Mouse (Mus musculus): Measurements from ENCODE around the gene Pip5k1c. TPM values are rescaled to one million over a fixed set of nuclear protein-coding genes. Genes with fewer than 3 reads are reported as not detected.
A peak's percentile ranks its signal among the peaks of the same experiment; 100 is the strongest.

Pip5k1c gene
- total RNA-seq, 2 experiments from 2014 or later: 37.6 to 40.4 TPM

DNA sequence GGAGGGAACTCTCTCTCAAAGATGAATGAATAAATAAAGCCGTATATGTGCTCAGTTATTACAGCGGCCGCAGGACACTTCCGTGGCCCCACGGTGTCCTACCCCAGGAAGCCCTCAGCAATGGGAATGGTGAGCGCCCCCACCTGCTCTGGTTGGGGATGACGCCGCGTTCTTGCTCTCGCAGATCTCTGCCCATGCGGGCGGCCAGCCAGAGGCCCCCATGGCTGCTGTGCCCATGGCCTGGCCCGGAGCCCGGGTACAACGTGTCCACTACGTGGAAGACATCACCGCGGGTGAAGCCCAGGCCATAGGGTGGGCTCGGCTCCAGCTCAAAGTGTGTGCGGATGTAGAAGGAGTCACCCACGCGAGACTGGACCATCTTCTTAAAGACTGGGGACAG lies 15.1 kb upstream of the Pip5k1c start:
- DNase-seq (ENCODE audit: low spot score in 2 of 2): no peak

DNA sequence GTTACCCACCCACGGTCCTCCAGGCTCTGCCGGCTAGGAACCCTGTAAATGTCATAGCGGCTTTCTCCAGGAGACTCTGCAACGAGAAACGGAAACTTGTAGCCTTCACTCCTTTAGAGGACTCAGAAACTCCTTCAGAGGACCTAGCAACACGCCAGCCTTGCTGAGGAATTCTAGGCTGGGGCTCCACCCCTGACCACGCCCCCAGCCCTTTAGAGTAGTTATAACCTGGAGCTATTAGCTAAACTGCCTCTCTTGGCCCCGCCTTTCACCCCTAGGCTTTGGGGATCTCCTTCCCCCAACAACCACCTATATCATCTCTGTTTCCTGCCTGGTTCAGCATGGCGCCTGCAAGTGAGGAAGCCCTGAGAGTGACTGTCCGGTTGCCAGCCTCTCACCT lies 13.3 kb upstream of the Pip5k1c start:
- DNase-seq (ENCODE audit: low spot score in 2 of 2): no peak

DNA sequence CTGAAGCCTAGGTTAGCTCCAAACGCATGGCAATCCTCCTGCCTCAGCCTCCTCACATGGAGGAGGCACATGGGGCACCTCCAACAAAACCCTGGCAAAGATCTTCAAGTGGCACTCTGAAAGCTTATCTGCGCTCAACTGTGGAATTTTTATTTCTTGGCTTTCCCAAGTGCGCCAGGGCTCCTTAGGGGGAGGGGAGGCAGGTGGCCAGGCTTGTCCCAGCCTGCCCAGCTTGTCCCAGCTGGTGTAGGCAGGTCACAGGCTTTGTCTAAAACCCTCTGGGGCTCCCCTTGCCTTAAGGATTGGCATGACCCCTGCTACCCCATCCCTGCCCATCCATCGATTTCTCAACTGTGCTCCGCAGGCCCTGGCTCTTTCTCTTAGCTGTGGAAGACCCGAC lies 8.6 kb upstream of the Pip5k1c start:
- no peak for DNase-seq (ENCODE audit: low spot score in 2 of 2)

DNA sequence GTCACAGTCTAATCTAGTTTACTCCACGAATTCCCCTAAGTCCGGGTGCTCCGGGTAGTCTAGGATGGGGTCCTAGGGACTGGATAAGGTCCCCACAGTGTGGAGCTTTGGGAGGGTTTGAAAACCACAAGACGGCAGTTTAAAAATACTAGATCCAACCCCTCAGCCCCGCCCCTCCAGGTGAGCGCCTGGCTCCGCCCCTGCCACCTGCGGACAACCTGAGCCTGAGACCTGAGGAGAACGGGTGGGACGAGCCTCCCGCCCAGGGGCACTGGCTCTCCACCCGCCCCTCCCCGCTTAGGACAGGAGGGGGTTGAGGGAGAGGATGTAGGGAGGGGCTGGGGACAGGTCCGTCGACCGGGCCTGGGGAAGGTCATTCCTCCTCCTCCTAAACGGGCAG lies 8.0 kb upstream of the Pip5k1c start:
- no peak for DNase-seq (ENCODE audit: low spot score in 2 of 2)

DNA sequence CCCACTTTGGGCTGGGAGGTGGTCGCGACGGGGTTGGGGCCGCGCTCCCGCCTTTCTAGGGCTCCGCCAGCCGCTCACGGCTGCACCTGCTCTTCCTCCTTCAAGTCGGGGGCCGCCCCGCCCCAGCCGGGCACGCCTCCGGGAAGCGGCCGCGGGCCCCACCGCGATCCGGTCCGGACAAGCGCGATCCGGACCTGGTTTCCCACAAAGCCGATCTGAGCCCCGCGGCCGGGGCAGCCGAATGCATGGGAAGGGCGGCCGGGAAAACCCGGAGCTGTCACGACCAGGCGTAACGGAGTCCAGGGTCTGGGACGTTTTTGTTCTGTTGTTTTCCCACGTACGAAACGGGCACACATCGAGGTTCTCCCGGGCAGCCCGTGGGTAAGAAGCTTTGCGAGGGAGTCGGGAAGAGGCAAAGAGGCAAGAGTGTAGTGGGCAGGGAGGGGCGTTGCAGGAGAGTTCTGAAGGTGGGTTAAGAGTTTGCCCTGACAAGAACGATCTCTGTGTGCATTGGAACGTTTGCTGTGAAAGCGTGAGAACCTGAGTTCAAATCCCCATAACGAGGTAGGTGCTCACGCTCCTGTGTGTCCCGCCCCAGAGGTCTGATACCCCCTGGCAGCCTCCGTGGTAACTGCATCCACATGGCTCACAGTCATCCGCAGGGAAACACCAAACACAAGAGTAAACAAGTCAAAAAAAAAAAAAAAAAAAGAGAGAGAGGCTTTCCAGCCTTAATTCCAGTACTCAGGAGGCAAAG lies 6.9 kb upstream of the Pip5k1c start:
- DNase-seq (ENCODE audit: low spot score in 2 of 2): peak; percentile 84 to 92

DNA sequence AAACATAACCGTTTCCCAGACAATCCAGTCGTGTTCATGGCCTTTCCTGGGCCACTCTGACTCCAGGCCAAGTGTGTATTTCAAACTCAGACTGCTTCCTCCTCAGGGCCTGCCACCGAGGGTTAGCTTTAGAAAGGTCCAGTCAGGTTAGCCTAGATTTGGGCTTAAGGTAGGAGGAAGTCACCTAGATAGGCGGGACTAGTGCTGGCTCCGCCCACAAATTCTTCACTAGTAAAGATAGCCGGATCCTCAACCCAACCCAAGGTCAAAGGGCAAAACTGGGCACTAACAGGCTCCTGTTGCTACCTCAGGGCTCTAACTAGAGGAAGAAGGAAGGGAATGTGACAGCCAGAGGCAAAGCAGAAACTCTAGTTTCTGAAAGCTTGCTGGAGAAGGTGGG lies 6.2 kb upstream of the Pip5k1c start:
- no peak for DNase-seq (ENCODE audit: low spot score in 2 of 2)

DNA sequence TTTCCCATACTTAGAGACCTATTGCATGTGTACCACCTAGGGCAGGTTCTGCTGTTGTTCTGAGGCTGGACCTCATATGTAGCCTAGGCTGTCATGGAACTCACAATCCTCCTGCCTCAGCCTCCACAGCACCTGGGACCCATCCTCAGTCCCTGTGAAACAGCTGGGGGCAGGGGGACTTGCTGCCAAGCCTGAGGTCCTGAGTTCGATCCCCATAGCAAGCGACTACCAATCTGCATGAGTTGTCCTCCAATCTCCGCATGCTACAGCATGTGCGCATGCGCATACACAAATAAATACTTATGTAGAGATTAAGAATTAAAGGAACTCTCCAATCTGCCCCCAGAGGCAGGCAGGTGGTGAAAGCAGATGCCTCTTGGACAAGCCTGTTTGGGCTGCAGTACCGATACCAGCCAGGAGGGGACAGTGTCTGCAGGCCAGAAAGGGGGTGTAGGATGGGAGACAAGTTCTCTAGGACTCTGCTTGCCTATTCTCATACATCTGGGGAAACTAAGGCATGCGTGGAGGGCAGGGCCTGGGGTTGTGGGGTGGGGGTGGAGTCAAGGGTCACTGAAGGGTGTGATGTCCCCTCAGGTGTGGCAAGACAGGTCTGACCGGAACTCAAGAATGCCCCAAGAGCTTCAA lies 5.1 kb upstream of the Pip5k1c start:
- peak in 1 of 2 experiments; percentile 60 for DNase-seq (ENCODE audit: low spot score in 2 of 2)

DNA sequence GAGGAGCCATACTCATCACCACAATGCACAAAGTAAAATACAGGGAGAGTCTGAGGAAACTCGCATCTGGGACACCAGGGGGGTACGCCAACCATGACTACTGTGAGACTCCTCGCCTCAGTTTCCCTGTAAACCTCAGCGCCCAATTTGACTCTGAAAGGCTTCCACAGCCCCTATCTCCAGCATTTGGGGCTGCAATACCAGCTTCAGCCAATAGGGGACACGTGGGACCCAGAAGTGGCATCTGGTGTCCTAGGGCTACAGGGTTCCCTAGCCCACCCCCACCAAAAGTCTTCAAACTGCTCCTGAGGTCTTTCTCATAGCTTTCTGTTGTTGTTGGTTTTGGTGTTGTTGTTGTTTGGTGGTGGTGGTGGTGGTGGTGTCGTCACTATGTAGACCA lies 4.2 kb upstream of the Pip5k1c start:
- DNase-seq (ENCODE audit: low spot score in 2 of 2): peak in 1 of 2 experiments; percentile 49

DNA sequence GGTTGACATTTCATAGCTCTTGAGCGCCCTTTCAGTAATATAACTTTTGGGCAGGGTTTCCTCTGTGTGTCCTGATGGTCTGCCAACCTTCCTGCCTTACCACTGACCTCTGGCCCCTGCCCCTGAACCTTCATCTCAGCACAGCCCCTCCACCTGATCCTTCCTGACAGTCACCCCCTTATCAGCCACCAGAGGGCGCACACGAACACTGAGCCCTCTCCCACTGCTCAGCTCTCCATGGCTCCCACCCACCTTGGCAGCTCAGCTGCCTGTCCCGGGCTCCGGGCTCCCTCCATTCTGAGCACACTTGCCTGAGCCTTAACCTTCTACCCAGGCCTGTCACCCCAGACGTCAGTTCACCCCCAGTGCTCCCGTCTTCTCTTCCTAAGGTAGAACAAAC lies 3.5 kb upstream of the Pip5k1c start:
- DNase-seq (ENCODE audit: low spot score in 2 of 2): peak; percentile 57 to 68

DNA sequence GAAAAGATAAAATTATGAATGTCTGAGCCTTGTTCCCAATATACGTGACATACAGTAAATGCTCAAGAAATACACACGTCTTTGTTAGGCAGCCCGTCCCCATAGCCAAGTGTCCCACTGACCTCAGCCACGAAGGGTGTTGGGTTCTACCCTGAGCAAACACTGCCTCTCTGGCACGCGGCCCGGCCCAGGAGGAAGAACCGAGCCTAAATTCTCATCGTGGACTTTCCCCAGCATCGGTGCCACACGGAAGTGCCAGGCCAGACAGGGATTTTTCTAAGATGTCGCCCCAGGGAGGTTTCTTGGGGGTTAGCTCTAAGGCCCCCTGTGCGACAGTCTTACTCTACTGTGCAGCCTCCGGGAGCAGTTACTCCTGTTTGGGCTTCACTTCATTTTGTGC lies 3.0 kb upstream of the Pip5k1c start:
- no peak for DNase-seq (ENCODE audit: low spot score in 2 of 2)

DNA sequence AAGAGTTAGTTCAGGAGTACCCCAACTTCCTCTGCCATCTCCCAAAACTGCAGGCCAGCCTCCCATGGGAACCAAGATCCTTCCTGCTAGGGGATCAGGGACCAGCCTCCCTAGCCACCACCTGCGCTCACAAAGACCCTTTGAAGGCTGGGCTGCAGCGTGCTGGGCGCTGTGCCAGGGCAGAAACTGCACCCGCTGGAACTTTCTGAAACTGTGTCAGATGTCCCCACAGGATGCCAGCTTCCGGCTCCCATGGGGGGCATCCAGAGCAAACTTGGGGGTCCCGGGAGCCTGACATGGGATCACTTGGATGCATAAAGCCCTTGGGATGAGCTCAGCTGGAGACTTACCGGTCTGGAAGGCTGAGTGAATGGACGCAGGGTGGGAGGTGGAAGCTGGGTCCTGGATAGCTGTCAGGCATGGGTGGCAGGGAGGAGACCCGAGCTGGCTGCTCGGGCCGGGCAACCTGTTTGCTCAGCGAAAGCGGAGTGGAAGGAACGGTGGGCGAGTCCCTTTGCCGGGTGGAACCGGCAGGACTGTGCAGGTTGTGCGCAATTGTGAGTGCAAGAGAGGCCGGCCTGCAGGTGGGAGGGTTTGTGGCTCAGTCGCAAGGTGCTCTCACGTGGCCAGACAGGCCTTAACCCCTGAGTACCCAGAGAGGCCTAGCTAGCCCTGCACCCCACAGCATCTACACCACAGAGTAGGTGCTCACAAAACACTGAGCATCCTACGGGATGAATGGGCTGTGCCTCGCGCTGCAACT lies 1.9 kb upstream of the Pip5k1c start:
- DNase-seq (ENCODE audit: low spot score in 2 of 2): no peak

DNA sequence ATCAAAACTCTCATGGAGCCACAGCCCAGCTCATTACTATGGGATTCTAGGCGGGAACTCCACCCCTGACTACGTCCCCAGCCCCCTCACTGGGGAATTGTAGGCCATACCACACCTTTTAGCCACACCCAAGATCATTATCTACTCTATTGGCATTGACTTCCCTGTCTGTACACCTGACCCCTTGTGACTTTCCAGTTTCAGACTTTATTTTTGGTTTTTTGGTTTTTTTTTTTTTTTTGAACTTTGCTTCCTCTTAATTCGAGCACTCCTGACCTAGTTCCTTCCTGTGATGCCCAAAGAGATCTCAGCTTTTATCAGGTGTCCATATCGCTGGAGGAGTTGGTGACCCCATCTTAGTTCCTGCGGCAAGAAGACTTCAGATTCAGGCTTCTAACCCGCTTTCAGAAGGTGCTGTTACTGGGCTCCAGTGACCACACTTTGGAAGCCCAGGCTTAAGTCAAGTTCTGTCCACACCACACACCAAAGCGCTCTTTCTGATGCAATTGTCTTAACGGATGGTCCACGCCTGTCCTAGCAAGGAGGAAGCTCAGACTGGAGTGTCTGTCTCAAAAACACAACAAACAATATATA lies 1.2 kb upstream of the Pip5k1c start, which contains the start of gene Tjp3:
TSS of gene Tjp3 (minus strand) at position 71 of the 594 bp plus-strand sequence.
- DNase-seq (ENCODE audit: low spot score in 2 of 2): no peak

DNA sequence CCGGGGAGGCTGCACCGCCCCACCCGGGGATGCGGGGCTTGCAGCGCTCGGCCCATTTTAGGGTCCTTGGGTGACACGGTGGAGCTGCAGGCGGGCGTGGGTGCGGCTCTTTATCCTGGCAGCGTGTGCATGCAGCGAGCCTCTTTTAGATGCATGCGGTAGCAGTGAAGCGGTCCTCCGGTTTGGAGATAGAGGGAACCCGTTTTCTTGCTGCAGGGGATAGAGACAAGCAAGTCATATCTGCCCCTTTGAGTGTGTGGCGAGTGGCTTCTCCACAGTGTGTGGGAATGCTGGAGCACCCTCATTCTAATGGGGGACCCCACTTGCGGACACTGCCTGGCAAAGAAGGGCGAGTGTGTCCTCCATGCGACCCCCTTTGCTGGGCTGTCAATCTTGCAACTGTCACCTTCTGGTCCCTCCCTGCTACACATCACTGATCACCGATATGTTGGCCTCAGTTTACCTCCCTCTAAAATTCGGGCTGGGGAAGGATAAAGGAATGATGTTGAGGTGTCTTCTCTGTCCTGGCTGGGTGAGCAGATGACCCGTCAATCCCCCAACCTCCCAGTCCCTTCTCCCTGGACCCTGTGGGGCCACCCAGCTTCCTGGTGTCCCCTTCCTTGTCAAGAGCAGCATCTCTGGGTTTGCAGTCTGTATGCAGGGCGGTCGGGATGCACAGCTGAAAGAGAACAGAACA lies 719 bp downstream of the Pip5k1c start:
- DNase-seq (ENCODE audit: low spot score in 2 of 2): no peak

DNA sequence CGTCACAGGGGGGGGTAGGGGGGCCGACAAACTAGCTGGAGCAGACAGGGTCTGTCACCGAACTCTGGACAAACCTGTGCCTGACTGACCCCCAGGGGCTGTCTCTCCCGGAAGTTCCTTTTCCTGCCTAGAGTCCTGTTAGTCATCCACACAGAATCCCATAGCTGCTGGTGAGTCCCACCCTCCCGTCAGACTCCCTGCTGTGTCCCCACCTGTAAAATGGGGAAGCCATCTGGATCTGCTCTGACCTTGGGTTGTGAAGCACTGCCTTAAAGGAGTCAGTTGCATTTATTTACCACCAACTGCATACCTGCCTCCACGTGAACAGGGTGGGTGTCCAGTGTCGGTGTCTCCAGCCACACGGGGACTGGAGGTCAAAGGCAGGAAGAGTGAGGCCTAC lies 1.7 kb downstream of the Pip5k1c start:
- no peak for DNase-seq (ENCODE audit: low spot score in 2 of 2)

DNA sequence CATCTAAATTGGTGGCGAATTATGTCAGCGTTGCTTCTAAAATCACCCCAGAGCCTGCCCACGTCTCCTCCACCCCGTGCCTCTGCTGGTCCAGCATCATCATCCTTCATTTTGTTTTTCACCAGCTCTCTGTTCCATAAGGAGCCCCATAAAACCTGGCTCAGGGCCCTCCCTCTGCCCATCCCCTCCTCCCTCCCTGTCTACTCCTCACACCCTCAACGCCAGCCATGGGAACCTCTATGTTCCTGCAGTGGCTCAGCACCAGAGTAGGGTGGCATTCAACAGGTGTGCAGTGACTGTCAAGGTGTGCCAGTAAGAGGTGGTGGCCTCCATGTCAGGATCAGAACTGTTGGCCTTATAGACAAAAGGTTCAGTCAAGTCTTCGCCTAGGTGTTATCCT lies 2.4 kb downstream of the Pip5k1c start:
- no peak for DNase-seq (ENCODE audit: low spot score in 2 of 2)

DNA sequence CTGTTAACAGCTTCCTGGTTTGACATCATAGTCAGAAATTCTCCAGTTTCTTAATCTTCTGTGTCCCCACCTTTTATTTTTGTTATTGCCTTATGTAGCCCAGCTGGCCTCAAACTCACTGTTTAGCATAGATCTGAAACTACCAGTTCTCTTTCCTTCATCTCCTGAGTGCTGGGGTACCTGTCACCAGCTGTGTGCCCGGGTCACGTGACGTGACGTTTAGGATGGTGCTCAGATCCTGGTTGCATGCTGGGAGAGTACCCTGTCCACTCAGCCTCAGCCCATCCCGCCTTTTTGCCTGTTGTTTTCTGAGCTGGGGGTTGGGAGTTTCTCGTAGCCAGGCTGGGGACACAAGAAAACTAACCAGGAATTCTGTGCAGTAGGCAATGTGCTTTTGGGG lies 4.5 kb downstream of the Pip5k1c start:
- DNase-seq (ENCODE audit: low spot score in 2 of 2): no peak

DNA sequence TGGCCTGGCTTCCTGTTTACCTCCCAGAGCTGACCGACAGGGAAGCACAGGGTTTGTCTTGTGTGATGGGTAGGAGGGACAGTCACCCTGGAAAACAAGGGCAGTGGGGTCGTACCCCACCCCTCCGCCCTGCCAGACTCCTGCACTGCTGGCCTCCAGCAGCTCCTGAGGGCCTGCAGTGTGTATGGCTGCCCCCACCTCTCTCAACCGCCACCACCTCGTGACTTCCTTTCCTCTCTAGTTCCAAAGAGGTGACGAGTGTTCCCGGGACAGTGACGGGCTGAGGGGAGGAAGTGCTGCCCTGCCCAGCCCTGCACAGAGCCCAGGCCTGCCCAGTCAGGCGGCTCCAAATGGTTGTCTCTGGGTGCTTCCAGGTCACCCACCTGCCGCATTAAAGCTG lies 5.1 kb downstream of the Pip5k1c start:
- peak in 1 of 2 experiments; percentile 43 for DNase-seq (ENCODE audit: low spot score in 2 of 2)

DNA sequence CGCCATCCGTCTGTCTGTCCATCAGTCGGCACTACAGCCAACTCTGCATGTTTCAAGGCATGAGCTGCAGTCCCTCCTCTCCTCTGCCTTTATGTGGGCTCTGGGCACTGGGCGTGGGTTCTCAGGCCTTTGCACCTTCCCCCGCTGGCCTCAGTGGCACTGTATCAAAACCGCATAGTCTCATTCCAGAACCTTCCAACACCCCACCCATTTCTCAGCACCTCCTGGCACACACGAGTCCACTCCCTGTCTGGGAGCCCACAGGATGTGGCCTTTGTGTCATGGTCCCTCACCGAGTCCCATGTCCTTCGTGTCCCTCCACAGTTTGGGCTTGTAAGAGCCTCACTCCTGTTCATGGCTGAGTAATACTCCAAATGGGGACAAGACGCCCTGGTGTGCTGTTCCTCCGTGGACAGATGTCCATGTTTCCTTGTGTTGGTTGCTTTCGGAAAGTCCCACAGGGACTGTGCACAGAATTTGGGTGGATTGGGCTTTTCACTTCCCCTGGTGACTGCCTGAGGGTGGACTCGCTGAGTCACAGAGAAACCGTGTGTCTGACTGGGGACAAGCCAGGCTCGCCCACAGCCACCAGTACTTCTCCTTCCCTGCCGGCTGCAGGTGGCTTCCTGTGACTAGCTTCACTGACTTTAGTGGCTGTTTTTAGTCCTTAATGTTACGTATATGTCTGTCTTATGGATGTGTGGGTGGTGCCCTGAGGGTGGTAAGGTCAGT lies 5.8 kb downstream of the Pip5k1c start:
- no peak for DNase-seq (ENCODE audit: low spot score in 2 of 2)

DNA sequence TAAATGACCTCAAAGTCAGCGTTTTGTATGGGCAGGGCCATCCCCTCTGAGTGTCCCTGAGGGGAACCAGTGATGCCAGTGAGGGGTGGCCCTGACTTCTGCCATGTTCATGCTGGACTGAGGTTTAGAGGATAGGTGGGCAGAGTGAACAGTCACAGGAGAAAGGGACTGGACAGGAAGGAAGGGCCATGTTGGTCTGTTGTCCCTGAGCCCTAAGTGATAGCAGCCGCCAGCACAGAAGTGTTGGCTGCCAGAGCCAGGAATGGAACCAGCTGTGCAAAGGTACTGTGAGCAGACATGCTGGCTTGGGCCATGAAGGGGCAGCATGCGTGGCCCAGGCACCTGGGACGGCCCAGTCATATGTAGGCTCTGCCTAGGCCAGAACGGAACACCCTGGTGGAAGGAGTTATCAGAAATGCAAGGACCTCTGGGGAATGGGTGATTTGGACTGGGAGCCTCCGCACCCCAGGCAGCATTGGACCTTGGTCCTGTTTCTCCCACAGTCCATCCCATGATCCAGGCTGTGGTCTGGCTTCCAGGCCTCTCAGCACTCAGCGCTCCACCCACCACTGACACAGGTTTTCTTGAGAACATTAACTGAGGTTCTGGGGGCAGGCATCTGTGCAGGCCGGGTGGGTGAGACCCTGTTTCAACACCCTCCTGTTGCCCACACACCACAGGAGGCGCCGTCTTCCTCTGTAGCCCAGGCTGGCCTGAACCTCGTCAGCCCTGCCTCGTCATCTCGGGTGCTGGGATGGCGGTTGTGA lies 7.0 kb downstream of the Pip5k1c start:
- no peak for DNase-seq (ENCODE audit: low spot score in 2 of 2)
